In genomic region chr19:53893711-53894171, GRCm38 (mm10) we compare ENCODE assay signal across 10 mouse cellular contexts. TPM values are rescaled to one million over a fixed set of nuclear protein-coding genes. Genes with fewer than 3 reads are reported as not detected.
DNase-seq lines count a peak whose midpoint lies in the region; ATAC-seq and TF ChIP-seq lines count a peak whose summit lies in the region.
"Had no signal": no experiment of that assay in that cellular context is flagged by ENCODE, and none has a peak within 500 bp of the region (broad histone marks: within the 10 kb centered on the region; RNA-seq: fewer than 3 reads in every experiment).

No protein-coding gene starts in this region.

- H3K27ac ChIP-seq in liver, adult 2 months (replicated peaks; ENCODE audit: insufficient read depth, low read depth, low read length), result peak overlapping the region; percentile 94
- no peak overlapping the region for H3K27ac ChIP-seq in hindbrain, embryonic 16.5 days (ENCODE audit: low read depth, low read length)
- H3K27ac ChIP-seq: heart, embryonic 13.5 days had no signal

- H3K27me3 ChIP-seq in liver, adult 2 months (ENCODE audit: control insufficient read depth, insufficient read depth, low read length), result no peaks in the 10 kb centered on the region
- no peaks in the 10 kb centered on the region for H3K27me3 ChIP-seq in splenic B cell, adult 2 months (ENCODE audit: control insufficient read depth, insufficient read depth, low read length, poor library complexity, severe bottlenecking)
- no peaks in the 10 kb centered on the region for H3K27me3 ChIP-seq in hindbrain, embryonic 16.5 days (replicated peaks; ENCODE audit: control insufficient read depth, insufficient read depth, low read length)
- H3K27me3 ChIP-seq: heart, embryonic 13.5 days had no signal

- H3K4me2 ChIP-seq in hindbrain, embryonic 16.5 days (ENCODE audit: low read length), result no peak overlapping the region
- H3K4me2 ChIP-seq: heart, embryonic 13.5 days had no signal

- WGBS in liver, adult 2 months, result 42% methylated on average over 3 of the region's 3 CpGs
- WGBS in hindbrain, embryonic 16.5 days, result 68% methylated on average over 3 of the region's 3 CpGs

- peak; percentile 40 for DNase-seq in kidney, postnatal 14 days
- no peak for DNase-seq in kidney, postnatal 25 days
- DNase-seq in gastrocnemius, postnatal 10 days, result peak; percentile 41
- DNase-seq in liver, adult 2 months (ENCODE audit: extremely low read depth, low read depth, low spot score), result no peak
- peak; percentile 64 for DNase-seq in splenic B cell, adult 2 months (ENCODE audit: low read depth, low spot score)
- no peak for DNase-seq in layer of hippocampus, postnatal 36 days
- no peak for DNase-seq in kidney, adult 11 months

- H3K4me1 ChIP-seq in liver, adult 2 months (ENCODE audit: control insufficient read depth, insufficient read depth, low read length), result peaks cover 49% of the 10 kb centered on the region
- H3K4me1 ChIP-seq in hindbrain, embryonic 16.5 days (ENCODE audit: control insufficient read depth, insufficient read depth, low read depth, low read length), result no peaks in the 10 kb centered on the region

- no peak overlapping the region for H3K4me3 ChIP-seq in liver, adult 2 months (ENCODE audit: insufficient read depth, low read depth, low read length)
- H3K4me3 ChIP-seq in hindbrain, embryonic 16.5 days (ENCODE audit: low read length), result no peak overlapping the region
- H3K4me3 ChIP-seq: heart, embryonic 13.5 days had no signal

- TF ChIP-seq POLR2A in liver, adult 2 months (IDR thresholded peaks at IDR 0.05; ENCODE audit: extremely low read depth, insufficient read depth, low read length), result no peak

- no peak overlapping the region for H3K9ac ChIP-seq in liver, adult 2 months (ENCODE audit: low read depth, low read length)
- no peak overlapping the region for H3K9ac ChIP-seq in hindbrain, embryonic 16.5 days (ENCODE audit: low read depth, low read length)
- H3K9ac ChIP-seq: heart, embryonic 13.5 days had no signal

- no peaks in the 10 kb centered on the region for H3K36me3 ChIP-seq in liver, adult 2 months (ENCODE audit: control insufficient read depth, insufficient read depth, low read length)
- no peaks in the 10 kb centered on the region for H3K36me3 ChIP-seq in splenic B cell, adult 2 months (ENCODE audit: control insufficient read depth, insufficient read depth, low read length, poor library complexity, severe bottlenecking)
- H3K36me3 ChIP-seq in hindbrain, embryonic 16.5 days (ENCODE audit: control insufficient read depth, insufficient read depth, low read length), result no peaks in the 10 kb centered on the region
- H3K36me3 ChIP-seq: heart, embryonic 13.5 days had no signal

- no peaks in the 10 kb centered on the region for H3K9me3 ChIP-seq in hindbrain, embryonic 16.5 days (ENCODE audit: control insufficient read depth, low read length)
- H3K9me3 ChIP-seq: heart, embryonic 13.5 days had no signal

- ATAC-seq in hindbrain, embryonic 16.5 days, result no peak
- ATAC-seq: Patski had no signal

- TF ChIP-seq CTCF in liver, adult 2 months (IDR thresholded peaks at IDR 0.05; ENCODE audit: low read depth, low read length), result no peak

- H3K79me2 ChIP-seq in liver, adult 2 months (ENCODE audit: control insufficient read depth, insufficient read depth, low read length), result no peaks in the 10 kb centered on the region

RNA-seq across cellular contexts. Expression of gene Pdcd4, which starts 1.7 kb away (rescaled TPM):
- 10 to 100 TPM; 27.6 to 32.3 TPM for total RNA-seq in gastrocnemius, postnatal 10 days (2021)
- 89.5 and 92.5 TPM in 2 replicates for total RNA-seq in liver, adult 2 months (2014; rRNA removed)
- polyA plus RNA-seq in liver, adult 2 months (2012; rRNA removed), result 16.4 and 17.8 TPM in 2 replicates
- 100 to 1,000 TPM; 115 to 125 TPM for total RNA-seq in layer of hippocampus, postnatal 36 days (2021)
- 54.8 and 63.2 TPM in 2 replicates for polyA plus RNA-seq in hindbrain, embryonic 16.5 days (2015; fragmentation: Nextera tagmentation; extraction: Ambion mirVana)

RNA-seq across cellular contexts. Expression of gene Shoc2, which starts 50.4 kb away (rescaled TPM):
- 10 to 100 TPM; 25.2 to 29.8 TPM for total RNA-seq in gastrocnemius, postnatal 10 days (2021)
- total RNA-seq in liver, adult 2 months (2014; rRNA removed), result 21.8 and 24.1 TPM in 2 replicates
- 8.5 and 9.7 TPM in 2 replicates for polyA plus RNA-seq in liver, adult 2 months (2012; rRNA removed)
- 10 to 100 TPM; 51.8 to 52.1 TPM for total RNA-seq in layer of hippocampus, postnatal 36 days (2021)
- 55.4 and 67.7 TPM in 2 replicates for polyA plus RNA-seq in hindbrain, embryonic 16.5 days (2015; fragmentation: Nextera tagmentation; extraction: Ambion mirVana)

RNA-seq across cellular contexts. Expression of gene Bbip1, which starts 50.7 kb away (rescaled TPM):
- 10 to 100 TPM; 41.6 to 45.5 TPM for total RNA-seq in gastrocnemius, postnatal 10 days (2021)
- 18.7 and 19.7 TPM in 2 replicates for total RNA-seq in liver, adult 2 months (2014; rRNA removed)
- polyA plus RNA-seq in liver, adult 2 months (2012; rRNA removed), result 3.0 and 3.8 TPM in 2 replicates
- total RNA-seq in layer of hippocampus, postnatal 36 days (2021), result 10 to 100 TPM; 58.6 to 58.8 TPM
- 134 and 142 TPM in 2 replicates for polyA plus RNA-seq in hindbrain, embryonic 16.5 days (2015; fragmentation: Nextera tagmentation; extraction: Ambion mirVana)

Comparison
In these comparisons a context has a peak if more than half of its experiments do, and no peak if none do; other contexts are left out.
1. DNase-seq: peak in kidney, postnatal 14 days (single experiment), gastrocnemius, postnatal 10 days (single experiment) and splenic B cell, adult 2 months (single experiment); none in kidney, postnatal 25 days (0 of 2), liver, adult 2 months (single experiment), layer of hippocampus, postnatal 36 days (0 of 2) and kidney, adult 11 months (single experiment).